Comparison of ENCODE assay signal across 8 mouse cellular contexts in the genomic region with DNA sequence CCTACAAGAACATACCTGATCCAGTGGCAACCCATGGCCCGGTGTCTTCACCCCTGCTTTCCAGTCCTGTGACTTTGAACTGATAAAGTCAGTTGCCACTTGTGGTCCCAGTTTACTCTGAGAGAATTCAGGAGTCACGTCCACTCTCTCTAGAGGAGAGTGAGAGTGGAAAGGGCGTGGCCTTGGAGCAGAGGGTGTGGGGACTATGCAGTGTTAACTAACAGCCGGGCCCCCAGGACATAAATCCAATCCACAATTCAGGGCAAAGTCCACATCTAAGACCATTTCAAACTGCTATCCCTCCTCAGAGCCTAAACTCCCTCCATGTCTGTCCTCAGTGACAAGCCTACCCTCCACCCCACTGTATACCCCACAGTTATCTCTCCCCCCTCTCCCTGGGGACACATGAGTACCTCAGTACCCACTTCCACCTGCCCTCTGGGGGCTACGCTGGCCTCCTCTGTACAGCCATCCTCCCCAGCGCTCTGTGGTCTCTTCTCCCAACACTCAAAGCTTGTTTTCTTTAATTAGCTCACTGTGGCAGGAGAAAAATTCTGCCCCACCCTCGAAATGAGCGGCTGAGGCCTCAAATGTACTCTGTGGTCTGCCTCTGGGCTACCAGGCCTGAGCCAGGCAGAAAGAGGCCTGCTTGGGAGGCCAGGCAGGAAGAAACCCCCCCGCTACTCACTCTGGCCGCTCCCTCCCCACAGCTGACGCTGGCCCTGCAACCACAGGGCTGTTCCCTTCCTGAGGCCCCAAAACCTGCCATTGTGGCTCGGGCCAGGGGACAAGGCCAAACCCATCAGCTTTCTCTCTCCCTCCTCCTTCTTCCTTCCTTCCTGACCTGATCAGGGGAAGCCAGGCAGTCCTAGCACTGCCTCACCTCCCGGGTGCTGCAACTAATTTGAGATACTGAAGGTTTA. TPM values are rescaled to one million over a fixed set of nuclear protein-coding genes. Genes with fewer than 3 reads are reported as not detected.
DNase-seq lines count a peak whose midpoint lies in the region; ATAC-seq lines count a peak whose summit lies in the region.

No protein-coding gene starts in this region.

- H3K4me3 ChIP-seq in forebrain, embryonic 13.5 days = no peak overlapping the region
- no peak overlapping the region; the same call in none of the 2 replicates for H3K4me3 ChIP-seq in intestine, embryonic 16.5 days (ENCODE audit: low read length)

- DNase-seq in retina, postnatal 1 day = peak; percentile 36
- DNase-seq in retina, embryonic 14.5 days (ENCODE audit: low spot score) = no peak
- no peak for DNase-seq in MN1 (ENCODE audit: low spot score)
- no peak for DNase-seq in layer of hippocampus, adult 9-11 months
- DNase-seq in adipocyte (ENCODE audit: low spot score) = no peak

- H3K4me2 ChIP-seq in forebrain, embryonic 13.5 days = no peak overlapping the region
- H3K4me2 ChIP-seq in intestine, embryonic 16.5 days (ENCODE audit: low read depth, low read length) = peak overlapping the region; percentile 37; the same call in 1 of the 2 replicates

- 67% methylated on average over 13 of the region's 13 CpGs for WGBS in forebrain, embryonic 13.5 days
- 36% methylated on average over 13 of the region's 13 CpGs for WGBS in intestine, embryonic 16.5 days

- peak overlapping the region; percentile 12; the same call in 1 of the 2 replicates for H3K9ac ChIP-seq in forebrain, embryonic 13.5 days
- peak overlapping the region; percentile 59 for H3K9ac ChIP-seq in intestine, embryonic 16.5 days (ENCODE audit: low read depth, low read length)

- no peaks in the 10 kb centered on the region for H3K9me3 ChIP-seq in forebrain, embryonic 13.5 days (replicated peaks)
- H3K9me3 ChIP-seq in intestine, embryonic 16.5 days (ENCODE audit: control insufficient read depth, low read length) = no peaks in the 10 kb centered on the region

- H3K36me3 ChIP-seq in forebrain, embryonic 13.5 days (ENCODE audit: poor library complexity, severe bottlenecking) = no peaks in the 10 kb centered on the region; the same call in 1 of the 2 replicates
- no peaks in the 10 kb centered on the region for H3K36me3 ChIP-seq in intestine, embryonic 16.5 days (ENCODE audit: control insufficient read depth, insufficient read depth, low read length)

- no peak for ATAC-seq in forebrain, embryonic 13.5 days
- ATAC-seq in intestine, embryonic 16.5 days = peak; percentile 72
- ATAC-seq in megakaryocyte-erythroid progenitor cell, adult 5-6 weeks (replicated peaks; ENCODE audit: low FRiP score, low TSS enrichment, poor library complexity, severe bottlenecking) = peak; percentile 77

- peak overlapping the region; percentile 25 for H3K27ac ChIP-seq in forebrain, embryonic 13.5 days
- H3K27ac ChIP-seq in intestine, embryonic 16.5 days (ENCODE audit: low read length) = peak overlapping the region; percentile 93

- H3K27me3 ChIP-seq in forebrain, embryonic 13.5 days = no peaks in the 10 kb centered on the region
- H3K27me3 ChIP-seq in intestine, embryonic 16.5 days (replicated peaks; ENCODE audit: control insufficient read depth, insufficient read depth, low read length) = no peaks in the 10 kb centered on the region

- peaks cover 7% of the 10 kb centered on the region; the same call in 1 of the 2 replicates for H3K4me1 ChIP-seq in forebrain, embryonic 13.5 days
- H3K4me1 ChIP-seq in intestine, embryonic 16.5 days (ENCODE audit: control insufficient read depth, insufficient read depth, low read length) = peaks cover 47% of the 10 kb centered on the region

RNA-seq across cellular contexts. Expression of gene Smad3, which starts 31.4 kb away (rescaled TPM):
- 9.9 and 10.7 TPM in 2 replicates for polyA plus RNA-seq in forebrain, embryonic 13.5 days (2015; fragmentation: Nextera tagmentation; extraction: Ambion mirVana)
- polyA plus RNA-seq in intestine, embryonic 16.5 days (2015; fragmentation: Nextera tagmentation; extraction: Ambion mirVana) = 10.9 and 11.8 TPM in 2 replicates
- total RNA-seq in megakaryocyte-erythroid progenitor cell, adult 5-6 weeks (2014; fragmentation: Nextera tagmentation) = 14.1 and 19.7 TPM in 2 replicates
- 11.9 and 15.9 TPM in 2 replicates for total RNA-seq in megakaryocyte-erythroid progenitor cell, adult 5-6 weeks (2017)
